Mouse (Mus musculus): ENCODE results near the gene Wdr63.

Wdr63 gene

GRCm38 (mm10) chr3:145993481-145994201 lies 114.3 kb downstream of the Wdr63 start:
- H3K36me3 ChIP-seq (ENCODE audit: control insufficient read depth, insufficient read depth, low read length, poor library complexity, severe bottlenecking): no peaks in the 10 kb centered on the region
- DNase-seq (ENCODE audit: low read depth, low spot score): peak; percentile 58
- no peaks in the 10 kb centered on the region for H3K27me3 ChIP-seq (ENCODE audit: control insufficient read depth, insufficient read depth, low read length, poor library complexity, severe bottlenecking)

GRCm38 (mm10) chr3:145992796-145993195 lies 115.1 kb downstream of the Wdr63 start:
- Histone ChIP-seq H3K27me3 (ENCODE audit: control insufficient read depth, insufficient read depth, low read length, poor library complexity, severe bottlenecking) (no peaks in the 10 kb centered on the region), H3K36me3 (ENCODE audit: control insufficient read depth, insufficient read depth, low read length, poor library complexity, severe bottlenecking) (no peaks in the 10 kb centered on the region)
- no peak for DNase-seq (ENCODE audit: low read depth, low spot score)

GRCm38 (mm10) chr3:145991976-145992730 lies 115.8 kb downstream of the Wdr63 start:
- no peak for DNase-seq (ENCODE audit: low read depth, low spot score)
- Histone ChIP-seq H3K27me3 (ENCODE audit: control insufficient read depth, insufficient read depth, low read length, poor library complexity, severe bottlenecking) (no peaks in the 10 kb centered on the region), H3K36me3 (ENCODE audit: control insufficient read depth, insufficient read depth, low read length, poor library complexity, severe bottlenecking) (no peaks in the 10 kb centered on the region)

GRCm38 (mm10) chr3:145991130-145991529 lies 116.8 kb downstream of the Wdr63 start:
- DNase-seq (ENCODE audit: low read depth, low spot score): no peak
- Histone ChIP-seq H3K27me3 (ENCODE audit: control insufficient read depth, insufficient read depth, low read length, poor library complexity, severe bottlenecking) (no peaks in the 10 kb centered on the region), H3K36me3 (ENCODE audit: control insufficient read depth, insufficient read depth, low read length, poor library complexity, severe bottlenecking) (no peaks in the 10 kb centered on the region)

Data from splenic B cell, adult 2 months (primary cell).